Mouse (Mus musculus): Measurements from ENCODE around the gene Spem1. TPM values are rescaled to one million over a fixed set of nuclear protein-coding genes. Genes with fewer than 3 reads are reported as not detected.

The Spem1 gene
- polyA plus RNA-seq, 1 experiment from 2014 or later = not detected

- Histone ChIP-seq H3K4me3 (no peak overlapping the region), H3K27me3 (ENCODE audit: low read depth, poor library complexity, severe bottlenecking) (peaks cover 12% of the 10 kb centered on the region; the same call in 1 of the 2 replicates), H3K4me1 (0 out of 2 replicates have a peak, but pooled peaks cover 2% of the 10 kb centered on the region), H3K9me3 (replicated peaks) (no peaks in the 10 kb centered on the region), H3K36me3 (no peaks in the 10 kb centered on the region), H3K27ac (no peak overlapping the region)
- no peak for DNase-seq (ENCODE audit: low spot score)
- 88% methylated on average over 5 of the region's 5 CpGs for WGBS
These were observed 34.7 kb downstream of the Spem1 start for GRCm38 (mm10) chr11:69787306-69787705.

GRCm38 (mm10) chr11:69784793-69785272 lies 37.1 kb downstream of the Spem1 start:
- H3K4me3 ChIP-seq = peak overlapping the region; percentile 23; the same call in 1 of the 2 replicates
- H3K4me1 ChIP-seq = no peaks in the 10 kb centered on the region
- H3K27ac ChIP-seq = no peak overlapping the region
- peaks cover 27% of the 10 kb centered on the region for H3K27me3 ChIP-seq (ENCODE audit: low read depth, poor library complexity, severe bottlenecking)
- H3K36me3 ChIP-seq = no peaks in the 10 kb centered on the region
- no peaks in the 10 kb centered on the region for H3K9me3 ChIP-seq (replicated peaks)
- 41% methylated on average over 15 of the region's 15 CpGs for WGBS
- no peak for DNase-seq (ENCODE audit: low spot score)

- Histone ChIP-seq H3K27me3 (ENCODE audit: low read depth, poor library complexity, severe bottlenecking) (peaks cover 57% of the 10 kb centered on the region), H3K4me3 (no peak overlapping the region), H3K36me3 (0 out of 2 replicates have a peak, but pooled peaks cover 2% of the 10 kb centered on the region), H3K9me3 (replicated peaks) (no peaks in the 10 kb centered on the region), H3K27ac (no peak overlapping the region), H3K4me1 (peaks cover 19% of the 10 kb centered on the region)
- 35% methylated on average over 4 of the region's 4 CpGs for WGBS
- no peak for DNase-seq (ENCODE audit: low spot score)
These were observed 40.2 kb downstream of the Spem1 start for GRCm38 (mm10) chr11:69781828-69782227.

GRCm38 (mm10) chr11:69778985-69779384 lies 43.0 kb downstream of the Spem1 start:
- H3K4me1 ChIP-seq = peaks cover 19% of the 10 kb centered on the region
- no peak overlapping the region for H3K4me3 ChIP-seq
- 0 out of 2 replicates have a peak, but pooled peaks cover 2% of the 10 kb centered on the region for H3K36me3 ChIP-seq
- H3K27ac ChIP-seq = 0 out of 2 replicates have a peak overlapping the region, but pooled peaks have one; percentile 14
- no peak for DNase-seq (ENCODE audit: low spot score)
- H3K27me3 ChIP-seq (ENCODE audit: low read depth, poor library complexity, severe bottlenecking) = peaks cover 79% of the 10 kb centered on the region
- H3K9me3 ChIP-seq (replicated peaks) = no peaks in the 10 kb centered on the region
- WGBS = 35% methylated on average over 7 of the region's 7 CpGs

- Histone ChIP-seq H3K4me1 (peaks cover 19% of the 10 kb centered on the region), H3K36me3 (0 out of 2 replicates have a peak, but pooled peaks cover 2% of the 10 kb centered on the region), H3K27ac (0 out of 2 replicates have a peak overlapping the region, but pooled peaks have one; percentile 14), H3K27me3 (ENCODE audit: low read depth, poor library complexity, severe bottlenecking) (peaks cover 79% of the 10 kb centered on the region), H3K9me3 (replicated peaks) (no peaks in the 10 kb centered on the region), H3K4me3 (no peak overlapping the region)
- 67% methylated on average over 23 of the region's 23 CpGs for WGBS
- DNase-seq (ENCODE audit: low spot score) = no peak
These were observed 43.6 kb downstream of the Spem1 start for GRCm38 (mm10) chr11:69778258-69778982.

- H3K4me3 ChIP-seq = no peak overlapping the region
- 64% methylated on average over 26 of the region's 26 CpGs for WGBS
These were observed 44.3 kb downstream of the Spem1 start for GRCm38 (mm10) chr11:69777504-69778257.

GRCm38 (mm10) chr11:69776488-69776887 lies 45.5 kb downstream of the Spem1 start:
- Histone ChIP-seq H3K27me3 (ENCODE audit: low read depth, poor library complexity, severe bottlenecking) (peaks cover 65% of the 10 kb centered on the region), H3K27ac (peak overlapping the region; percentile 37; the same call in 1 of the 2 replicates), H3K36me3 (0 out of 2 replicates have a peak, but pooled peaks cover 2% of the 10 kb centered on the region), H3K4me1 (peaks cover 19% of the 10 kb centered on the region), H3K9me3 (replicated peaks) (no peaks in the 10 kb centered on the region), H3K4me3 (no peak overlapping the region)
- no peak for DNase-seq (ENCODE audit: low spot score)
- 82% methylated on average over 20 of the region's 20 CpGs for WGBS

More at GRCm38 (mm10) chr11:69777504-69778257, 44.3 kb downstream of the Spem1 start:
- peaks cover 19% of the 10 kb centered on the region for H3K4me1 ChIP-seq
- H3K9me3 ChIP-seq (replicated peaks) = no peaks in the 10 kb centered on the region
- peaks cover 76% of the 10 kb centered on the region for H3K27me3 ChIP-seq (ENCODE audit: low read depth, poor library complexity, severe bottlenecking)
- no peak for DNase-seq (ENCODE audit: low spot score)
- peak overlapping the region; percentile 36; the same call in 1 of the 2 replicates for H3K27ac ChIP-seq
- 0 out of 2 replicates have a peak, but pooled peaks cover 2% of the 10 kb centered on the region for H3K36me3 ChIP-seq

- Histone ChIP-seq H3K36me3 (0 out of 2 replicates have a peak, but pooled peaks cover 2% of the 10 kb centered on the region), H3K9me3 (replicated peaks) (no peaks in the 10 kb centered on the region), H3K27ac (no peak overlapping the region), H3K4me3 (no peak overlapping the region), H3K27me3 (ENCODE audit: low read depth, poor library complexity, severe bottlenecking) (peaks cover 65% of the 10 kb centered on the region), H3K4me1 (peaks cover 19% of the 10 kb centered on the region)
- no peak for DNase-seq (ENCODE audit: low spot score)
- WGBS = 67% methylated on average over 10 of the region's 10 CpGs
These were observed 46.3 kb downstream of the Spem1 start for GRCm38 (mm10) chr11:69775716-69776115.

GRCm38 (mm10) chr11:69774961-69775360 lies 47.0 kb downstream of the Spem1 start:
- Histone ChIP-seq H3K36me3 (0 out of 2 replicates have a peak, but pooled peaks cover 2% of the 10 kb centered on the region), H3K27me3 (ENCODE audit: low read depth, poor library complexity, severe bottlenecking) (peaks cover 59% of the 10 kb centered on the region), H3K4me1 (peaks cover 19% of the 10 kb centered on the region), H3K9me3 (replicated peaks) (no peaks in the 10 kb centered on the region), H3K4me3 (no peak overlapping the region), H3K27ac (no peak overlapping the region)
- WGBS = 69% methylated on average over 5 of the region's 5 CpGs
- DNase-seq (ENCODE audit: low spot score) = no peak

Other genes with a start within 250 kb of the Spem1 start
- gene Wrap53, start 241.9 kb downstream of the Spem1 start, polyA plus RNA-seq (2016; fragmentation: Nextera tagmentation; extraction: Ambion mirVana) = 52.3 and 52.8 TPM in 2 replicates
- gene Trp53, start 241.8 kb downstream of the Spem1 start, polyA plus RNA-seq (2016; fragmentation: Nextera tagmentation; extraction: Ambion mirVana) = 243 and 267 TPM in 2 replicates
- 1.5 TPM in 2 replicates for gene Atp1b2, start 216.2 kb downstream of the Spem1 start, polyA plus RNA-seq (2016; fragmentation: Nextera tagmentation; extraction: Ambion mirVana)
- not detected in 2 replicates for gene Shbg, start 204.3 kb downstream of the Spem1 start, polyA plus RNA-seq (2016; fragmentation: Nextera tagmentation; extraction: Ambion mirVana)
- 9.1 and 13.7 TPM in 2 replicates for gene Sat2, start 200.2 kb downstream of the Spem1 start, polyA plus RNA-seq (2016; fragmentation: Nextera tagmentation; extraction: Ambion mirVana)
- 45.4 and 48.1 TPM in 2 replicates for gene Fxr2, start 189.2 kb downstream of the Spem1 start, polyA plus RNA-seq (2016; fragmentation: Nextera tagmentation; extraction: Ambion mirVana)
- 0.16 TPM in 1 of 2 replicates, not detected in the other for gene Sox15, start 166.9 kb downstream of the Spem1 start, polyA plus RNA-seq (2016; fragmentation: Nextera tagmentation; extraction: Ambion mirVana)
- gene Mpdu1, start 159.5 kb downstream of the Spem1 start, polyA plus RNA-seq (2016; fragmentation: Nextera tagmentation; extraction: Ambion mirVana) = 66.8 and 74.2 TPM in 2 replicates
- 3.5 and 3.6 TPM in 2 replicates for gene Cd68, start 156.0 kb downstream of the Spem1 start, polyA plus RNA-seq (2016; fragmentation: Nextera tagmentation; extraction: Ambion mirVana)
- 678 and 791 TPM in 2 replicates for gene Eif4a1, start 149.8 kb downstream of the Spem1 start, polyA plus RNA-seq (2016; fragmentation: Nextera tagmentation; extraction: Ambion mirVana)
- 149 and 151 TPM in 2 replicates for gene Senp3, start 140.1 kb downstream of the Spem1 start, polyA plus RNA-seq (2016; fragmentation: Nextera tagmentation; extraction: Ambion mirVana)
- 0.20 and 0.45 TPM in 2 replicates for gene Tnfsf13, start 136.4 kb downstream of the Spem1 start, polyA plus RNA-seq (2016; fragmentation: Nextera tagmentation; extraction: Ambion mirVana)
- gene Tnfsf12, start 126.3 kb downstream of the Spem1 start, polyA plus RNA-seq (2016; fragmentation: Nextera tagmentation; extraction: Ambion mirVana) = 3.0 and 4.2 TPM in 2 replicates
- 0.53 and 0.73 TPM in 2 replicates for gene Tnfsfm13, start 126.1 kb downstream of the Spem1 start, polyA plus RNA-seq (2016; fragmentation: Nextera tagmentation; extraction: Ambion mirVana)
- gene Polr2a, start 63.5 kb downstream of the Spem1 start, polyA plus RNA-seq (2016; fragmentation: Nextera tagmentation; extraction: Ambion mirVana) = 41.8 and 47.0 TPM in 2 replicates
- gene Slc35g3, start 60.2 kb downstream of the Spem1 start, polyA plus RNA-seq (2016; fragmentation: Nextera tagmentation; extraction: Ambion mirVana) = 0.09 and 0.10 TPM in 2 replicates
- 0.25 and 0.59 TPM in 2 replicates for gene Zbtb4, start 56.3 kb downstream of the Spem1 start, polyA plus RNA-seq (2016; fragmentation: Nextera tagmentation; extraction: Ambion mirVana)
- gene Chrnb1, start 26.2 kb downstream of the Spem1 start, polyA plus RNA-seq (2016; fragmentation: Nextera tagmentation; extraction: Ambion mirVana) = 0.87 and 2.5 TPM in 2 replicates
- gene Fgf11, start 20.3 kb downstream of the Spem1 start, polyA plus RNA-seq (2016; fragmentation: Nextera tagmentation; extraction: Ambion mirVana) = 0.40 and 0.55 TPM in 2 replicates
- 1.4 and 1.5 TPM in 2 replicates for gene Tmem102, start 16.6 kb downstream of the Spem1 start, polyA plus RNA-seq (2016; fragmentation: Nextera tagmentation; extraction: Ambion mirVana)
- not detected in 2 replicates for gene Gm39566, start 6.9 kb downstream of the Spem1 start, polyA plus RNA-seq (2016; fragmentation: Nextera tagmentation; extraction: Ambion mirVana)
- not detected in 2 replicates for gene Spem2, start 3.7 kb downstream of the Spem1 start, polyA plus RNA-seq (2016; fragmentation: Nextera tagmentation; extraction: Ambion mirVana)
- gene Nlgn2, start 15.6 kb upstream of the Spem1 start, polyA plus RNA-seq (2016; fragmentation: Nextera tagmentation; extraction: Ambion mirVana) = 2.2 and 3.5 TPM in 2 replicates
- 269 and 280 TPM in 2 replicates for gene Tmem256, start 16.3 kb upstream of the Spem1 start, polyA plus RNA-seq (2016; fragmentation: Nextera tagmentation; extraction: Ambion mirVana)
- gene Plscr3, start 24.2 kb upstream of the Spem1 start, polyA plus RNA-seq (2016; fragmentation: Nextera tagmentation; extraction: Ambion mirVana) = 96.7 and 117 TPM in 2 replicates
- 1.1 TPM in 2 replicates for gene Tnk1, start 36.5 kb upstream of the Spem1 start, polyA plus RNA-seq (2016; fragmentation: Nextera tagmentation; extraction: Ambion mirVana)
- not detected in 2 replicates for gene Tmem95, start 55.8 kb upstream of the Spem1 start, polyA plus RNA-seq (2016; fragmentation: Nextera tagmentation; extraction: Ambion mirVana)
- 6.1 and 6.4 TPM in 2 replicates for gene Kctd11, start 59.2 kb upstream of the Spem1 start, polyA plus RNA-seq (2016; fragmentation: Nextera tagmentation; extraction: Ambion mirVana)
- gene Acap1, start 73.4 kb upstream of the Spem1 start, polyA plus RNA-seq (2016; fragmentation: Nextera tagmentation; extraction: Ambion mirVana) = 0.93 and 1.7 TPM in 2 replicates
- gene 2810408A11Rik, start 78.8 kb upstream of the Spem1 start, polyA plus RNA-seq (2016; fragmentation: Nextera tagmentation; extraction: Ambion mirVana) = 20.2 and 25.8 TPM in 2 replicates
- 12.6 and 13.3 TPM in 2 replicates for gene Neurl4, start 78.9 kb upstream of the Spem1 start, polyA plus RNA-seq (2016; fragmentation: Nextera tagmentation; extraction: Ambion mirVana)
- gene Gps2, start 91.7 kb upstream of the Spem1 start, polyA plus RNA-seq (2016; fragmentation: Nextera tagmentation; extraction: Ambion mirVana) = 77.7 and 91.6 TPM in 2 replicates
- 3,029 and 3,766 TPM in 2 replicates for gene Eif5a, start 99.8 kb upstream of the Spem1 start, polyA plus RNA-seq (2016; fragmentation: Nextera tagmentation; extraction: Ambion mirVana)
- gene Ybx2, start 113.6 kb upstream of the Spem1 start, polyA plus RNA-seq (2016; fragmentation: Nextera tagmentation; extraction: Ambion mirVana) = 6.1 TPM in 2 replicates
- gene Slc2a4, start 126.0 kb upstream of the Spem1 start, polyA plus RNA-seq (2016; fragmentation: Nextera tagmentation; extraction: Ambion mirVana) = 19.9 and 29.3 TPM in 2 replicates
- 28.7 and 35.4 TPM in 2 replicates for gene Cldn7, start 142.6 kb upstream of the Spem1 start, polyA plus RNA-seq (2016; fragmentation: Nextera tagmentation; extraction: Ambion mirVana)
- gene Ctdnep1, start 159.0 kb upstream of the Spem1 start, polyA plus RNA-seq (2016; fragmentation: Nextera tagmentation; extraction: Ambion mirVana) = 22.2 and 24.8 TPM in 2 replicates
- gene Elp5, start 160.3 kb upstream of the Spem1 start, polyA plus RNA-seq (2016; fragmentation: Nextera tagmentation; extraction: Ambion mirVana) = 154 and 176 TPM in 2 replicates
- gene Gabarap, start 169.0 kb upstream of the Spem1 start, polyA plus RNA-seq (2016; fragmentation: Nextera tagmentation; extraction: Ambion mirVana) = 280 and 332 TPM in 2 replicates
- 101 and 106 TPM in 2 replicates for gene Phf23, start 173.6 kb upstream of the Spem1 start, polyA plus RNA-seq (2016; fragmentation: Nextera tagmentation; extraction: Ambion mirVana)
- gene Dvl2, start 178.4 kb upstream of the Spem1 start, polyA plus RNA-seq (2016; fragmentation: Nextera tagmentation; extraction: Ambion mirVana) = 65.2 and 70.6 TPM in 2 replicates
- 36.4 and 52.1 TPM in 2 replicates for gene Acadvl, start 193.2 kb upstream of the Spem1 start, polyA plus RNA-seq (2016; fragmentation: Nextera tagmentation; extraction: Ambion mirVana)
- gene Dlg4, start 194.8 kb upstream of the Spem1 start, polyA plus RNA-seq (2016; fragmentation: Nextera tagmentation; extraction: Ambion mirVana) = 8.8 and 12.9 TPM in 2 replicates
- 0.71 and 0.74 TPM in 2 replicates for gene Asgr1, start 231.9 kb upstream of the Spem1 start, polyA plus RNA-seq (2016; fragmentation: Nextera tagmentation; extraction: Ambion mirVana)

All from limb, embryonic 10.5 days (tissue).